Mouse (Mus musculus) myocyte (in vitro differentiated cells): Measurements from ENCODE around the gene Phkg1. TPM values are rescaled to one million over a fixed set of nuclear protein-coding genes. Genes with fewer than 3 reads are reported as not detected.

Experiments used
- H3K27me3 ChIP-seq: one replicate; pipeline ENCODE4 v1.6.1; 2011; ENCODE audit not compliant: control insufficient read depth, insufficient read depth, insufficient read length
- H3K36me3 ChIP-seq: one replicate; pipeline ENCODE4 v1.6.1; 2011; ENCODE audit not compliant: control insufficient read depth, insufficient read depth
- H3K4me2 ChIP-seq: one replicate; pipeline ENCODE4 v1.6.1; 2011; ENCODE audit warnings: low read depth, control low read depth
- H3K4me3 ChIP-seq: one replicate; pipeline ENCODE4 v1.5.1; 2011; ENCODE audit warnings: mild to moderate bottlenecking, control low read depth, moderate library complexity
- H3K79me2 ChIP-seq: one replicate; pipeline ENCODE4 v1.6.1; 2011; ENCODE audit not compliant: control insufficient read depth, insufficient read depth
- H3ac ChIP-seq: one replicate; pipeline ENCODE4 v1.6.1; 2011; ENCODE audit not compliant: control insufficient read depth, insufficient read length
- CEBPB ChIP-seq: IDR thresholded peaks from 2 replicates; pipeline ENCODE4 v1.6.1; 2011; ENCODE audit warnings: mild to moderate bottlenecking, moderate library complexity; ENCODE audit not compliant: poor library complexity, insufficient read depth, severe bottlenecking
- E2F4 ChIP-seq: IDR thresholded peaks from one replicate; pipeline ENCODE4 v1.6.1; 2011; ENCODE audit warnings: mild to moderate bottlenecking, control low read depth, moderate library complexity; ENCODE audit not compliant: insufficient read depth
- MAX ChIP-seq: IDR thresholded peaks from one replicate; pipeline ENCODE4 v1.6.1; 2011; ENCODE audit warnings: low read depth, mild to moderate bottlenecking, control low read depth
- MYOD1 ChIP-seq, 3 experiments: IDR thresholded peaks; one replicate each; pipeline ENCODE4 v1.6.1; 2011; ENCODE audit warnings: control low read depth in 2 of 3, low read depth in 2 of 3, mild to moderate bottlenecking in 2 of 3, moderate library complexity in 1 of 3; ENCODE audit not compliant: insufficient read length in 2 of 3, control insufficient read depth in 1 of 3
- MYOG ChIP-seq, 3 experiments: IDR thresholded peaks; one replicate each; pipeline ENCODE4 v1.6.1; 2011; ENCODE audit warnings: control low read depth in 2 of 3, low read depth in 2 of 3, mild to moderate bottlenecking in 2 of 3; ENCODE audit not compliant: insufficient read length in 2 of 3, control insufficient read depth in 1 of 3, insufficient read depth in 1 of 3
- POLR2A ChIP-seq: IDR thresholded peaks from one replicate; pipeline ENCODE4 v1.6.1; 2011; ENCODE audit warnings: low read depth, mild to moderate bottlenecking, control low read depth, moderate library complexity; ENCODE audit not compliant: insufficient read length
- POLR2AphosphoS2 ChIP-seq: IDR thresholded peaks from one replicate; pipeline ENCODE4 v1.6.1; 2011; ENCODE audit warnings: low read depth, control low read depth; ENCODE audit not compliant: insufficient read length
- REST ChIP-seq: IDR thresholded peaks from one replicate; pipeline ENCODE4 v1.6.1; 2011; ENCODE audit warnings: mild to moderate bottlenecking, control low read depth, moderate library complexity; ENCODE audit not compliant: insufficient read depth, insufficient read length
- SRF ChIP-seq: IDR thresholded peaks from one replicate; pipeline ENCODE4 v1.6.1; 2011; ENCODE audit warnings: low read depth; ENCODE audit not compliant: control insufficient read depth, insufficient read length
- TCF12 ChIP-seq: IDR thresholded peaks from one replicate; pipeline ENCODE4 v1.6.1; 2011; ENCODE audit warnings: mild to moderate bottlenecking, control low read depth; ENCODE audit not compliant: poor library complexity, insufficient read depth, severe bottlenecking
- TCF3 ChIP-seq: IDR thresholded peaks from one replicate; pipeline ENCODE4 v1.6.1; 2011; ENCODE audit warnings: low read depth, control low read depth; ENCODE audit not compliant: insufficient read length
- USF1 ChIP-seq: IDR thresholded peaks from one replicate; pipeline ENCODE4 v1.6.1; 2011; ENCODE audit warnings: low read depth, mild to moderate bottlenecking, control low read depth, moderate library complexity
- polyA plus RNA-seq: library from polyadenylated mRNA; unstranded; fragments of >200 nt; fragmentation: generic; extraction: Trizol; gene quantifications from one replicate; pipeline ENCODE4 v1.2.1, GENCODE M21; 2012; ENCODE audit warnings: missing spikeins

Phkg1 gene
- polyA plus RNA-seq, 1 experiment: 0.32 TPM

DNA sequence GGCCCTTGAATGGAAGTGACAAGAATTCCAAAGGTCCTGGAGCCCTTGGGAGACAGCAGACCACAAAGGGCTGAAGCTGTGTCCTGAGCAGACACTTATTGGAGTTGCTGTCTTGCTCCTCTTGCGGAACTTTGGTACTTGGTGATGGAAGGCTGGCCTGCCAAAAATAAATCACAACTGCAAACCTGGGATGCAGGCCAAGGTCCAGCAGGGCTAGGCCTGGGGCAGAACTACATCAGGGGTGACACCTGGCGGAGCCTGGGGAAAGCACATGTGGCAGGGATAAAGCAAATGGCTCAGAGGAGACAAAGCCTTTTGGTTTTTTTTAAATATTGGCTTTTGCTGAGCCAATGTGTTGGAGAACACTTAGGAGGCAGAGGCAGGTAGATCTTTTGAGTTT lies 19.4 kb downstream of the Phkg1 start:
- peaks cover 26% of the 10 kb centered on the region for H3K36me3 ChIP-seq
- H3K4me2 ChIP-seq: no peak overlapping the region
- H3K4me3 ChIP-seq: no peak overlapping the region

DNA sequence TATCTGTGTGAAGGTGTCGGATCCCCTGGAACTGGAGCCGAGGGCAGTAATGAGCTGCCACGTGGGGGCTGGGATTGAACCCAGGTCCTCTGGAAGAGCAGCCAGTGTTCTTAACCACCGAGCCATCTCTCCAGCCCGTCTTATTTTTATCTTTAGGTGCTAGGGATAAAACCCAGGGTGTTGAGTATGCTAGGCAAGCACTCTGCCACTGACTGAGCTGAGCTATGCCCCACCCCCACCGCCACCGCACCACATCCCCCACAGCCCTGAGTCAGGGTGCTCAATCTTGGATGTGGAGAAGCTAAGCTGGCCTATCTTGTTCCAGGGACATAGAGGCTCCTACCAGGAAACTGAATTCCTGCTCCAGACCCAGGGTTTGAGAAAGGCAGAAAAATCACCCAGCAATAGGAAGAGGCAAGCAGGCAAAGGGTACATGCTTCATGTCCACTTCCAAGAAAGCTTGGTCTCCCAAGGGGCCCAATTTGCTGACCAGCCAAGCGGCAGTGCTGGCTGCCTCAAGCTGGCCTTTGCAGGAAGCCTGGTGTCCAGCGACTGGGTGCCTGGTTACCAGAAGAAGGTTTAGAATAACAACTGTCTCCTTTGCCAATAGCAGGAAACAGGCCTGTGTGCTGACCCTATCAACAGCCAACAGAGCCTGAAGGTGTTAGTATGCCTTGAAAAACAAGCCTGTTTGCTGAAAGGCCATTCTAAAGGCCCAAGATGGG lies 20.5 kb downstream of the Phkg1 start:
- Histone ChIP-seq H3K4me2 (no peak overlapping the region), H3K36me3 (peaks cover 19% of the 10 kb centered on the region), H3K4me3 (no peak overlapping the region), H3K27me3 (no peaks in the 10 kb centered on the region), H3ac (no peak overlapping the region), H3K79me2 (no peaks in the 10 kb centered on the region)
- TF ChIP-seq E2F4 (no peak), CEBPB (no peak), POLR2AphosphoS2 (no peak), POLR2A (no peak), TCF12 (no peak), TCF3 (no peak), USF1 (no peak), SRF (no peak), MYOD1 (IDR thresholded peaks at IDR 0.05; ENCODE audit: control insufficient read depth in 1 of 3, insufficient read length in 2 of 3, low read depth in 2 of 3) (no peak), REST (no peak), MAX (no peak), MYOG (IDR thresholded peaks at IDR 0.05; ENCODE audit: control insufficient read depth in 1 of 3, insufficient read depth in 1 of 3, insufficient read length in 2 of 3, low read depth in 2 of 3) (no peak)

More for the DNA sequence above, 19.4 kb downstream of the Phkg1 start:
- no peaks in the 10 kb centered on the region for H3K79me2 ChIP-seq
- TF ChIP-seq E2F4 (no peak), POLR2A (no peak), MYOG (IDR thresholded peaks at IDR 0.05; ENCODE audit: control insufficient read depth in 1 of 3, insufficient read depth in 1 of 3, insufficient read length in 2 of 3, low read depth in 2 of 3) (peak in 1 of 3 experiments; percentile 7), MYOD1 (IDR thresholded peaks at IDR 0.05; ENCODE audit: control insufficient read depth in 1 of 3, insufficient read length in 2 of 3, low read depth in 2 of 3) (peak in 1 of 3 experiments; percentile 3), USF1 (no peak), TCF3 (no peak)
- H3K27me3 ChIP-seq: no peaks in the 10 kb centered on the region
- no peak overlapping the region for H3ac ChIP-seq

DNA sequence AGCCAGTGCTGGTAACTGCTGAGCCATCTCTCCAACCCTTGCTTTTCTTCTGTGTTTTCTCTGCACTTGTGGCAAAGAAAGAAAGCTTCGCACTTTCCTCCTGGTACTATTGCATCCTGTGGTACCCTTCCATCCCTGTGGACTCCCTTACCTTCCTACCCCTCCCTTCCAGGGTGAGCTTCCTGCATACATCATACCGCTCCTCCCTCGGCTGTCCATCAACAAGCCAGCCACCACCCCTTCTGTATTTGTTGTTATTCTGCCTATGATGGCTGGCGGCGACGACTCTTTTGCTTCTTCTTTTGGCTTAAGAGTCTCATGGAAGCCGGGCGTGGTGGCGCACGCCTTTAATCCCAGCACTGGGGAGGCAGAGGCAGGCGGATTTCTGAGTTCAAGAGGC lies 23.3 kb downstream of the Phkg1 start:
- no peaks in the 10 kb centered on the region for H3K27me3 ChIP-seq
- no peaks in the 10 kb centered on the region for H3K79me2 ChIP-seq
- no peak overlapping the region for H3K4me3 ChIP-seq
- no peak overlapping the region for H3ac ChIP-seq
- no peaks in the 10 kb centered on the region for H3K36me3 ChIP-seq
- no peak overlapping the region for H3K4me2 ChIP-seq
- no peak for TF ChIP-seq E2F4

DNA sequence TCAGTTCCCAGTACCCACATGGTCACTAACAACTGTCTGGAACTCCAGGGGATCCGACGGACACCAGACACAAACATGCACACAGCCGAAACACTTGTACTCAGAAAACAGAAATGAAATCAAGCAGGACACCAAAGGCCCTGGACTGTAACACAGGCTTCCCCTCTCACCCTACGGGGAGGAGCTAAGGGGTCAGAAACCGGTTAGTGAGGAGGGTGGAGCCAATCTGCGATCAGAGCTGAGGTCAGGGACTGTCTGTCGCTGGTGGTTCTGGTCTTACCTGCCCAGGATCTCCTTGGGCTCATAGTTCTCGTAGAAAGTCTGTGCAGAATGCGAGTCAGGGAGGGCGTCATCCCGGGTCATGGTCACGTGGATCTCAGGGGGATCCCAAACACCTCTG lies 24.4 kb downstream of the Phkg1 start:
- Histone ChIP-seq H3K36me3 (no peaks in the 10 kb centered on the region), H3ac (no peak overlapping the region), H3K4me3 (no peak overlapping the region), H3K79me2 (no peaks in the 10 kb centered on the region), H3K4me2 (no peak overlapping the region), H3K27me3 (no peaks in the 10 kb centered on the region)
- no peak for TF ChIP-seq MYOG (IDR thresholded peaks at IDR 0.05; ENCODE audit: control insufficient read depth in 1 of 3, insufficient read depth in 1 of 3, insufficient read length in 2 of 3, low read depth in 2 of 3)
- TF ChIP-seq POLR2AphosphoS2: no peak
- TF ChIP-seq TCF3: no peak
- TF ChIP-seq SRF: no peak
- no peak for TF ChIP-seq USF1
- no peak for TF ChIP-seq TCF12
- no peak for TF ChIP-seq POLR2A
- TF ChIP-seq CEBPB: no peak
- no peak for TF ChIP-seq REST
- no peak for TF ChIP-seq MYOD1 (IDR thresholded peaks at IDR 0.05; ENCODE audit: control insufficient read depth in 1 of 3, insufficient read length in 2 of 3, low read depth in 2 of 3)
- no peak for TF ChIP-seq MAX
- TF ChIP-seq E2F4: no peak

DNA sequence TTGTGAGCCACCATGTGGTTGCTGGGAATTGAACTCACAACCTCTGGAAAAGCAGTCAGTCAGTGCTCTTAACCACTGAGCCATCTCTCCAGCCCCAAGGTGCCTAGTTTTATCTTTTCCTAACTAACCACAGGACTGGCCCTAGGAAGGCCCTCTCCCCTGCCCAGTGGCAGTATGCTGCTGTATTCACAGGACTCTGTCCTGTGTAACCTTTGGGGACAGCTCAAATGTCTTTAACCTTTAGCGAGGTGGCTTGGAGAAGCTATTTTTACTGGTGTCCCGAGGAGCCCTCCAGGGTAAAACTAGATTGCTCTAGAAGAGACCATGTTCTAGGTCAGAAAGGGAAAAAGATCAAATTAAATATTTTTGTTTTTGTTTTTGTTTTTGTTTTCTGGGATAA lies 27.1 kb downstream of the Phkg1 start:
- Histone ChIP-seq H3K4me2 (no peak overlapping the region), H3K4me3 (no peak overlapping the region), H3K27me3 (no peaks in the 10 kb centered on the region), H3K79me2 (no peaks in the 10 kb centered on the region), H3ac (no peak overlapping the region), H3K36me3 (no peaks in the 10 kb centered on the region)
- TF ChIP-seq CEBPB: no peak
- no peak for TF ChIP-seq SRF
- TF ChIP-seq TCF3: no peak
- TF ChIP-seq MYOG (IDR thresholded peaks at IDR 0.05; ENCODE audit: control insufficient read depth in 1 of 3, insufficient read depth in 1 of 3, insufficient read length in 2 of 3, low read depth in 2 of 3): no peak
- TF ChIP-seq REST: no peak
